Mouse (Mus musculus) lung, embryonic 15.5 days (tissue): ENCODE measurements at regions not wholly inside any gene's neighbourhood (a gene's known extent, or its start where the extent isn't known, plus 50 kb on each side); places are given as distances from the start of the nearest gene placed in this dataset.

ENCODE experiments used
- ATAC-seq: fragments of 200-750 bp; cut with Nextera tagmentation; 2 replicates; pipeline ENCODE4 v1.8.0; 2017; ENCODE audit warnings: moderate number of reproducible peaks, borderline replicate concordance; ENCODE audit not compliant: low FRiP score, low TSS enrichment; ENCODE audit errors: extremely low read depth
- H3K27ac ChIP-seq: fragments of 300-500 bp; sonication (generic); 2 replicates; pipeline ENCODE4 v1.5.1; 2015; ENCODE audit warnings: moderate library complexity, mild to moderate bottlenecking, inconsistent platforms
- H3K27me3 ChIP-seq: fragments of 300-500 bp; sonication (generic); 2 replicates; pipeline ENCODE4 v1.6.1; 2015; ENCODE audit warnings: inconsistent platforms
- H3K36me3 ChIP-seq: fragments of 300-500 bp; sonication (generic); 2 replicates; pipeline ENCODE4 v1.6.1; 2015; ENCODE audit warnings: inconsistent platforms
- H3K4me1 ChIP-seq: fragments of 300-500 bp; sonication (generic); 2 replicates; pipeline ENCODE4 v1.6.1; 2015; ENCODE audit warnings: inconsistent platforms
- H3K4me2 ChIP-seq: fragments of 300-500 bp; sonication (generic); 2 replicates; pipeline ENCODE4 v1.6.1; 2015; ENCODE audit warnings: inconsistent platforms, mild to moderate bottlenecking, moderate library complexity
- H3K4me3 ChIP-seq: fragments of 300-500 bp; sonication (generic); 2 replicates; pipeline ENCODE4 v1.5.1; 2015; ENCODE audit warnings: mild to moderate bottlenecking, inconsistent platforms
- H3K9ac ChIP-seq: fragments of 300-500 bp; sonication (generic); 2 replicates; pipeline ENCODE4 v1.6.1; 2015; ENCODE audit warnings: inconsistent platforms
- H3K9me3 ChIP-seq: fragments of 300-500 bp; sonication (generic); 2 replicates; pipeline ENCODE4 v1.6.1; 2016; ENCODE audit warnings: inconsistent platforms
- WGBS: fragments of 180-500 bp; shearing (Covaris S2); methylation state at CpG from one replicate; pipeline ENCODE4 v1.1.7; 2015; 5-methylcytosine and 5-hydroxymethylcytosine counted together

DNA sequence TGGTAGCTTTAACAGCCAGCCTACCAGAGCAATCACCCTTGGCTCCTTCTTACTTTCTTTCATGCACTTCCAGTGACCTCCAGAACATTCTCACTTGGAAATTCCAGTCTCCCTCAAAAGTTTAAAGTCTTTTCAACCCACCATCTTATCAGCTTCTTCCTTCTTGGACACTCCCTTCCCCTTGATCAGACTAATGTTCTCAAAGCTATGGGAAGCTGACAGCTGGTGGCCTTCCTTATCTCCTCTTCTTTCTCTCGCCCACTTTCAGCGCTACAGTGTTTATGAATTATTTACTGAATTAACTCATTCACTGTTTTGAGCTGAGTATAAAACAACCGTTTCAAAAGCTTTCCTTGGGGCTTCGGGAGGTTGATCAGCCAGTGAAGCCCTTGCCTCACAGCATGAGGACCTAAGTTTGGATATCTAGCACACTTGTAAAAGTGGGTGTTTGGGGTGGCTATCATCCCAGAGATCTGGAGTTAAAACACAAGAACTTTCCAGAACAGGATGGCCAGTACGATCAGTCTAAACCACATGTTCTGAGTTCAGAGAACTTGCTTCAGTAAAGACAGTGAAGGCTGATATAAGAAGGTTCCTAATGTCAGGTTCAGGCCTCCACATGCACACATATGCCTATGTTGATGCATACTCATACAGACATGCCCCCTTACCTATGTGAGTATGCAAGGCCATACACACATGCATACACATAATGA lies 59.7 kb upstream of the Ikzf2 start:
- Histone ChIP-seq H3K27me3 (no peaks in the 10 kb centered on the region), H3K4me2 (no peak overlapping the region), H3K4me1 (no peaks in the 10 kb centered on the region), H3K4me3 (no peak overlapping the region), H3K36me3 (no peaks in the 10 kb centered on the region), H3K27ac (no peak overlapping the region), H3K9ac (no peak overlapping the region), H3K9me3 (no peaks in the 10 kb centered on the region)
- WGBS, result 39% methylated on average over 5 of the region's 5 CpGs
- ATAC-seq, result no peak

DNA sequence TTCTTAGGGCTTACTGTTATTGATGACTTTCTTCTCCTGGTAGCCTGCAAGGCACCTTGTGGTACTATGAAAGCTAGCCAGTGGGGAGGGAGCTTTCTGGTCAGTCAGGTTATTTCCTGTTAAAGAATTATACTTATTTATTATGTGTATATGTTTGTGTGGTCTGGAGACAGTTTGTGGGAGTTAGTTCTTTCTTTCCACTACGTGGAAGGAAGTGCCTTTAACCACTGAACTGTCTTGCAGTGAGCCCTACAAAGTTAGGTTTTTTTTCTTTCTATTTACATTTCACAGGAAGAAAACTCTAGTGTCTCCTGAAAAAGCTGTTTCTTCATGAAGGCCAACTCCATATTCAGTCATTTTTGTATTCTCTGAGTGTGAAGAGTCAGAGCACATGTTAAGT lies 65.7 kb upstream of the Ikzf2 start:
- no peaks in the 10 kb centered on the region for H3K4me1 ChIP-seq
- no peak for ATAC-seq
- 76% methylated on average over 1 of the region's 1 CpGs for WGBS
- no peaks in the 10 kb centered on the region for H3K27me3 ChIP-seq
- no peak overlapping the region for H3K4me2 ChIP-seq
- no peaks in the 10 kb centered on the region for H3K9me3 ChIP-seq
- H3K9ac ChIP-seq, result no peak overlapping the region
- H3K36me3 ChIP-seq, result no peaks in the 10 kb centered on the region
- no peak overlapping the region for H3K4me3 ChIP-seq
- no peak overlapping the region for H3K27ac ChIP-seq

DNA sequence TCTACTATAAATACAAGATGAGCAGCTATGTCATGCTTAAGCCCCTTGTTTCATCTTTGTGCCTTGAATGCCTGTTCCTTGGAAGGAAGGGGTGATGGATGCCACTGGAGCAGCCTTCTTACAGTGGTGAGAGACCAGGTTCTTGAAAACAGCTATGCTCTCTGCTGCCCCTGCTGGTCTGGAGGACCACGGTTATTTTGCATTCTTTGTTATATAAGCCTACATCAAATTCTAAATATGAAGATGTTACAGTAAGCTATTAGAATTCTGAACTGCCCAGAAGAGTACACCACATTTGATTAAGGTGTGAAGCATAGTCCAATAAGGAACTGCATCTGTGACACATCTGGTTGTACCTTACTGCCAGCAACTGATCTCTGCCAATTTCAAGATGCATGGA lies 69.1 kb upstream of the Spag16 start:
- no peak for ATAC-seq
- 97% methylated on average over 1 of the region's 1 CpGs for WGBS
- Histone ChIP-seq H3K9me3 (no peaks in the 10 kb centered on the region), H3K36me3 (no peaks in the 10 kb centered on the region), H3K4me1 (no peaks in the 10 kb centered on the region), H3K4me3 (no peak overlapping the region), H3K27ac (no peak overlapping the region), H3K27me3 (no peaks in the 10 kb centered on the region), H3K9ac (no peak overlapping the region), H3K4me2 (no peak overlapping the region)

DNA sequence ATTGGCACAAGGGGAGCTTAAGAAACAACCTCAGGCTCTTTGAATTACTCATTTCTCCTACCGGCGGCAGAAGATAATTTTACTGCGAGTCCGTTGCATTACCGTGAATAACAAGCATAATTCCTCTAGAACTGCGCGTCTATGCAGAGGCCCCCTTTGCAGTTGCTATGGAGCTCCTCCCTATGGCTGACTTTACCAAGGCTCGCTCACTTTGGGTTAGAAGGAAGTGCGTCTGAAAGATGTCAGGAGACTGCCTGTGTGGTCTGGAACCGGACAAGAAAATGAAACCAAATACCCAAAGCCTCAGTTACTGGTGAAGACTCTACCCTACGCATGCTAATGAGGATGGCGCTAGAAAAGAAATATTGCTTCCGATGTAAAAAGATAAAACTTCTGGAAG lies 67.2 kb upstream of the Spag16 start:
- ATAC-seq, result peak; percentile 57; the same call in 1 of the 2 replicates
- Histone ChIP-seq H3K9me3 (no peaks in the 10 kb centered on the region), H3K36me3 (no peaks in the 10 kb centered on the region), H3K9ac (no peak overlapping the region), H3K4me1 (no peaks in the 10 kb centered on the region), H3K27ac (no peak overlapping the region), H3K27me3 (no peaks in the 10 kb centered on the region), H3K4me3 (peak overlapping the region; percentile 4; the same call in 1 of the 2 replicates), H3K4me2 (peak overlapping the region; percentile 28; the same call in 1 of the 2 replicates)
- WGBS, result 52% methylated on average over 13 of the region's 13 CpGs

DNA sequence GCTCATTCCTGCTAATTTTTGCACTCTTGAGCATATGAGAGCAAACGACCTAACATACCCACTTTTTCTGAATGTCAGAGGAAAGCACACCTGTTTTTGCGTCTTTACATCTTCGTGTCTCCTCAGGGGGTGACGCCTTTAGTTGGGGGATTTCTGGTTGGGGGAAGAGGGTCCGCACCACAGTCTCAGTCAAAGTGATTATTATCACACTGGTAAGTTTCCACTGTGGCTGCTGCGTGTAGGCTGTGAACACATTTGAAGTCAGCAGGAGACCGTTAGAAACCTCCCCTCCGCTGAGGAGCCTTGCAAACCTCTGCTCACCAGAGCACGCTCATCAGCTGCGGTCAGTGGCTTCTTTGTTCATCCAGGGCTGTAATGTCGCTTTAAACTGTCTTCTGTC lies 58.1 kb upstream of the Spag16 start:
- Histone ChIP-seq H3K9ac (no peak overlapping the region), H3K9me3 (no peaks in the 10 kb centered on the region), H3K4me2 (no peak overlapping the region), H3K4me3 (no peak overlapping the region), H3K27ac (no peak overlapping the region), H3K27me3 (no peaks in the 10 kb centered on the region), H3K36me3 (no peaks in the 10 kb centered on the region), H3K4me1 (no peaks in the 10 kb centered on the region)
- no peak for ATAC-seq
- whole genome bisulfite sequencing, result 70% methylated on average over 11 of the region's 11 CpGs

DNA sequence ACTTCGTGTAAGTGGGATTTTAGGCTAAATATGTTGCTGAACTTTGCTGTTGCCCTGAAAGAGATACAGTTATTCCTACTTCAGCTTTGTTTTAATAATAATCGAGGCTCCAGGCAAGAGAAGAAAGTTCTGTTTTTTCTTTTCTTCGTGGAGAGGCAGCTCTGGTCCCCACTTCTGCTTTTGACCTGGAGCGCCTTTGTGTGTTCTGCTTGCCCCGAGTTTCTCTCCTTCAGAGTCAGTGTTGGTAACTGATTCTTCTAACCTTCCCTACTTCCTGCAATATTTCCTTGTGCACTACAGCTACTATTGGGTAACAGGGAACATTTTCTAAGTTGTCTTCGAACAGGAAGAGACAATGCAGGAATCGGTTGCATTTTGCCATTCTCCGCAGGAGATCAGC lies 56.6 kb upstream of the Spag16 start:
- H3K4me2 ChIP-seq, result no peak overlapping the region
- no peak overlapping the region for H3K9ac ChIP-seq
- H3K36me3 ChIP-seq, result no peaks in the 10 kb centered on the region
- 77% methylated on average over 8 of the region's 8 CpGs for WGBS
- no peak for ATAC-seq
- H3K4me3 ChIP-seq, result no peak overlapping the region
- no peaks in the 10 kb centered on the region for H3K9me3 ChIP-seq
- H3K27me3 ChIP-seq, result no peaks in the 10 kb centered on the region
- no peaks in the 10 kb centered on the region for H3K4me1 ChIP-seq
- H3K27ac ChIP-seq, result no peak overlapping the region

DNA sequence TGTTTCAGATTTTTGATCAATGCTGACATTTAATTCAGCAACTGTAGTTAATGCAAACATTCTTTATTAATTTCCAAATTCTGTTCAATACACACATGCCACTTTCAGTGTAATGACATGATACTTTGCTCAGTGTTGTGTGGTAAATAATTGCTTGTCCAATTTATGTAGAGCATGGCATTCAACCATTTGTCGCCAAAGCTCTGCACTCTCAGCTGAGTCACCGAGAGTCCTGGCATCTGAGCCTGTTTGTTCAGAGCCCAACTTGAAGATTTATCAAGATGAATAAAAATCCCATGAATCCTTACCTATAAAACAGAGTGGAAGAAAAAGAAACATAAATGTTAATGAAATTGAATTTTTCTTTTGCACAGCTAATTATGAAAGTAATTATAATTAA lies 55.3 kb upstream of the Spag16 start:
- no peak for ATAC-seq
- Histone ChIP-seq H3K36me3 (no peaks in the 10 kb centered on the region), H3K27ac (no peak overlapping the region), H3K4me2 (no peak overlapping the region), H3K9ac (no peak overlapping the region), H3K4me1 (no peaks in the 10 kb centered on the region), H3K4me3 (no peak overlapping the region), H3K27me3 (no peaks in the 10 kb centered on the region), H3K9me3 (no peaks in the 10 kb centered on the region)
- WGBS, result 71% methylated on average over 2 of the region's 2 CpGs

DNA sequence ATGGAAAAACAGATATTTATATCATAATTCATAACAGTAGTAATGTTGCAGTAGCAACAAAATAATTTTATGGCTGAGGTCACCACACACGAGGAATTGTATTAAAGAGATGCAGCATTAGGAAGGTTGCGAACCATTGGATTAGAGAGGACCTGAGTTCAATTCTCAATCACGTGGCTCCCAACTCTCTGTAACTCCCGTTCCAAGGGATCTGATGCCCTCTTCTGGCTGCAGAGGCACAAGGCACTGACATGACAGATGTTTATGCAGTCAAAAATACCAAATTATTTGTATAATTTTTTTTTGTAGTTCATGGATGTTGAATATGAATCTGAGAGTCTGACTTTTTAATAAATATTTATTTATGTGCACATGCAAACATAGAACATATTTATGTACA lies 51.2 kb upstream of the Spag16 start:
- Histone ChIP-seq H3K4me3 (no peak overlapping the region), H3K36me3 (no peaks in the 10 kb centered on the region), H3K9me3 (no peaks in the 10 kb centered on the region), H3K27ac (no peak overlapping the region), H3K4me1 (no peaks in the 10 kb centered on the region), H3K9ac (no peak overlapping the region), H3K4me2 (no peak overlapping the region), H3K27me3 (no peaks in the 10 kb centered on the region)
- ATAC-seq, result no peak
- WGBS, result 54% methylated on average over 4 of the region's 4 CpGs
